Mouse (Mus musculus) heart, embryonic 15.5 days (tissue): Measurements from ENCODE around the gene Tufm. TPM values are rescaled to one million over a fixed set of nuclear protein-coding genes. Genes with fewer than 3 reads are reported as not detected.

Experiments
- ATAC-seq: fragments of 200-750 bp; cut with Nextera tagmentation; replicated peaks from 2 replicates; pipeline ENCODE4 v1.8.0; 2017; ENCODE audit warnings: low read depth, moderate TSS enrichment; ENCODE audit not compliant: insufficient number of reproducible peaks, insufficient read depth, low FRiP score
- H3K27ac ChIP-seq: fragments of 300-500 bp; sonication (generic); 2 replicates; pipeline ENCODE4 v1.5.1; 2015; ENCODE audit warnings: mild to moderate bottlenecking, inconsistent platforms
- H3K27me3 ChIP-seq: fragments of 300-500 bp; sonication (generic); 2 replicates; pipeline ENCODE4 v1.6.1; 2015; ENCODE audit warnings: inconsistent platforms
- H3K36me3 ChIP-seq: fragments of 300-500 bp; sonication (generic); 2 replicates; pipeline ENCODE4 v1.6.1; 2015; ENCODE audit warnings: mild to moderate bottlenecking, inconsistent platforms
- H3K4me1 ChIP-seq: fragments of 300-500 bp; sonication (generic); replicated peaks from 2 replicates; pipeline ENCODE4 v1.6.1; 2015; ENCODE audit warnings: inconsistent platforms
- H3K4me2 ChIP-seq: fragments of 300-500 bp; sonication (generic); 2 replicates; pipeline ENCODE4 v1.6.1; 2015; ENCODE audit warnings: inconsistent platforms, mild to moderate bottlenecking, moderate library complexity
- H3K4me3 ChIP-seq: fragments of 300-500 bp; sonication (generic); 2 replicates; pipeline ENCODE4 v1.5.1; 2015; ENCODE audit warnings: mild to moderate bottlenecking, inconsistent platforms
- H3K9ac ChIP-seq: fragments of 300-500 bp; sonication (generic); 2 replicates; pipeline ENCODE4 v1.6.1; 2015; ENCODE audit warnings: mild to moderate bottlenecking, inconsistent platforms
- H3K9me3 ChIP-seq: fragments of 300-500 bp; sonication (generic); replicated peaks from 2 replicates; pipeline ENCODE4 v1.6.1; 2016; ENCODE audit warnings: inconsistent platforms
- WGBS: fragments of 180-500 bp; shearing (Covaris S2); methylation state at CpG from one replicate; pipeline ENCODE4 v1.1.7; 2015; ENCODE audit warnings: mixed read lengths; 5-methylcytosine and 5-hydroxymethylcytosine counted together
- polyA plus RNA-seq: library from polyadenylated mRNA; unstranded; fragments of >200 nt; fragmentation: Nextera tagmentation; extraction: Ambion mirVana; gene quantifications from 2 replicates; pipeline ENCODE4 v1.2.1, GENCODE M21; 2015

The Tufm gene
- polyA plus RNA-seq, 1 experiment from 2014 or later = 170 TPM

DNA sequence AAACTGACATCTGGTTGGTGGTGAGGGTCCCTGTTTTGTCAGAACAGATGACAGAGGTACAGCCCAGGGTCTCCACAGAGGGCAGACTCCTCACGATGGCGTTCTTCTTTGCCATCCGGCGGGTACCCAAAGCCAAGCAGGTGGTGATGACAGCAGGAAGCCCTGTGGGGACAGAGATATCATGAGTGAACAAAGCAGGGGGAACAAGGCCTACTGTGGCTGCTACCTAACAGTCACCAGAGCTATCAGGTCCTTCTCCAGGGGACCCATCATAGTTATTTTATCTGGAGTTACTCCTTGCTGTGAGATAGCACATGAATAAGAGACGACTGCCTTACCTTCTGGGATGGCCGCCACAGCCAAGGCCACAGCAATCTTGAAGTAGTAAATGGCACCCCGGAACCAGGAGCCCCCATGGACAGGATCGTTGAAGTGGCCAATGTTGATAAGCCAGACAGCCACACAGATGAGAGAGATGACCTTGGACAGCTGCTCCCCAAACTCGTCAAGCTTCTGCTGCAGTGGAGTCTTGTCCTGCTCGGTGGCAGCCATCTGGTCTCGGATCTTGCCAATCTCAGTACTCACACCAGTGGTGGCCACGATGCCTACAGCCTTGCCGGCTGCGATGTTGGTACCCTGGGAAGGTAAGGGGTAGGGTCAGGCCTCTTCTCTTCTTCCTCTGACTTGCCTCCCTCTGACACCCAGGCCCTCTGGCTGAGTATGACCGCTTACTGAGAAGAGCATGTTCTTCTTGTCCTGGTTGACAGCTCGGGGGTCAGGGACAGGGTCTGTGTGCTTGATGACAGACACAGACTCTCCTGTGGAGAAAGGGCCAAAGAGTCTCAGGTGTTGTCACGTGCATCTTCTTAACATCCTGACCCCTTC lies 30.5 kb upstream of the Tufm start:
- Histone ChIP-seq H3K27me3 (no peaks in the 10 kb centered on the region; the same call in 1 of the 2 replicates), H3K9ac (no peak overlapping the region), H3K4me3 (no peak overlapping the region), H3K4me1 (peaks cover 9% of the 10 kb centered on the region), H3K4me2 (no peak overlapping the region), H3K36me3 (no peaks in the 10 kb centered on the region), H3K9me3 (no peaks in the 10 kb centered on the region), H3K27ac (no peak overlapping the region)
- no peak for ATAC-seq
- WGBS = 74% methylated on average over 17 of the region's 17 CpGs

DNA sequence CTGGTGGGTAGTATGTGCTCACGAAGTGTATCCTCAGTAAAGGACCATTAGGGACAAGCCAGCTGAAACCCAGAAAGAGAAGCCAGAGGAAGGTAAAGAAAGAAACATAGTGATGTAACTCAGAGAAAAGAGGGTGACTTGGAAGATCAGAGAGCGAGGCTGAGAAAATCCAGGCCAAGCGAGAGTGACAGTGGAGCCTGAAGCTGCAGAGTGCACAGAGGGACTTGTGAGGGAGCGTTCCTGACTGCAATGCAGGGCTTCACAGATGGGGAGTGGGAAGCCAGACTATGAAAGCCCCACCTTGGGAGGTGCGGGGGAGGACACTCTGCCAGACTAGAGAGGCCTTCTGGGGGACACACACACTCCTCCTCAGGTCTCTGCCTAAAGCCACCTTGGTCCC lies 28.9 kb upstream of the Tufm start:
- Histone ChIP-seq H3K4me2 (no peak overlapping the region), H3K27ac (no peak overlapping the region), H3K4me3 (no peak overlapping the region), H3K27me3 (no peaks in the 10 kb centered on the region; the same call in 1 of the 2 replicates), H3K9me3 (no peaks in the 10 kb centered on the region), H3K4me1 (peaks cover 14% of the 10 kb centered on the region), H3K9ac (no peak overlapping the region), H3K36me3 (no peaks in the 10 kb centered on the region)
- WGBS = 71% methylated on average over 5 of the region's 5 CpGs
- ATAC-seq = no peak

DNA sequence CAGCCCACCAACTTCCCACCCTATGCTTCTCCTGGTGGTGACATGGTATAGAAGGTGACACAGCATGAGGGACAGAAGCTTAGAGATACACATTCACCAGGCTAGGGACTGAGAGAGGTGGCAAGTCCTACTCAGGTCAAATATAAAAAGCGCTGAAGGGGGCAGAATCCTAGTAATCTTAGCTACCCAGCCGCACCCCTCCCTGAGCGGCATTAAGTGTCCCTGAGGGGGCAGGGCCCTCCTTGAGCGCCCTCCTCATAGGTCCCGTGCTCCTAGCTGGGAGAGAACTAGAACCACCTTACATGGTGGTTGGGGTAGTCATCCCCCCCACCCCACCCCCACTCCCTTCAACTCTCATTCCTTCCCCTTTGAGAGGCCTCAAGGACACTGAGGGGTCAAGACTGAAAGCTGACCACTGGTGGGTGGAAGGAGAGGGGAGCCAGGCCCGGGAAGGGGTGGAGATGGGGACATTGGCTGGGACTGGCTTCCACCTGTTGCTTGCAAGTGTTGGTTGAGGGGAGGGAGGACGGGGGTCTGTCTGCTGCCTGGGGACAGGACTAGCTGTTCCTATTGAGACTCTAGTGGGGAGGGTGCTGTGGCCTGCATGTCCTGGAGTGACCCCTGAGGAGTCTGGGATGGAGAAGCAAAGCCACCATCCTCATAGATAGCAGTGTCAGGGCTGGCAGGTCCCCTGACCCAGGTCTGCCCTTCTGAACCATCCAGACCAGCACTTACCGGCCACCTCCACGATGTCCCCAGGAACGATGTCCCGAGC lies 28.1 kb upstream of the Tufm start:
- no peak for ATAC-seq

DNA sequence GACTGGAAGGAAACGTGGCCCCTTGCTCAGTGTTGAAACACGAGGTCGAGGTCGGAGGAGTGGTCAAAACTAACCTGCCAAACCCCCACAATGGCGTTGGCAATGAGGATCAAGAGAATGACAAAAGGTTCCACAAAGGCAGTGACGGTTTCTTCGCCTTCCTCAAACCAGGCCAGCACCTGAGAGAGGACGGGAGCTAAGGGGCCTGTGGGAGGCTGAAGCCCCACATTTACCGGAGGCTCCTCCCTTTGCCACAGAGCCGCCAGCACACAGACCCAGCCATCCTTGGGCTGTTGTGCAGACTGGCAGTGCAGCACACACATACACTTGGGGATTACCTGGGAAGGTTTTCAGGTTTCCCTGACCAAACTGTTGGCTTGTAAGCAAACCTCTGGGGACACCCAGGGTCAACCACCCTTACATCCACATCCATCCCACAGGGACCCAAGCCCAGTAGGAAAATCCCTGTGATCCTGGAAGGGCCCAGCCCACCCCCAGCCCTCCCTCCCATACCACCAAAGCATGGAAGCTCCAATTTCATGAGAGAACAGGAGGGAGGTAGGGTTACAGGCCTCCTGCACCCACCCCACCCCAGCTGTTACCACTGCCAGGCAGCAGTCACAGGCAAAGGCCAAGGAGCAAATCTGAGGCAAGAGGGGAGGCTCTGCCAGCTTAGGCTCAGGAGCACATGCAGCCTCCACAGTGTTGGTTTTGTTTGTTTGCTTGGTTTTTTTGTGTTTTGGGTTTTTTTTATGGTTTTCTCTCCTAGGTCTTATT lies 26.4 kb upstream of the Tufm start:
- H3K9me3 ChIP-seq = no peaks in the 10 kb centered on the region
- H3K4me3 ChIP-seq = no peak overlapping the region
- peaks cover 35% of the 10 kb centered on the region for H3K4me1 ChIP-seq
- H3K27ac ChIP-seq = no peak overlapping the region
- WGBS = 60% methylated on average over 10 of the region's 10 CpGs
- no peak for ATAC-seq
- H3K36me3 ChIP-seq = no peaks in the 10 kb centered on the region
- no peak overlapping the region for H3K4me2 ChIP-seq
- H3K9ac ChIP-seq = no peak overlapping the region
- H3K27me3 ChIP-seq = no peaks in the 10 kb centered on the region

More for the DNA sequence above, 28.1 kb upstream of the Tufm start:
- 69% methylated on average over 11 of the region's 11 CpGs for WGBS
- Histone ChIP-seq H3K36me3 (no peaks in the 10 kb centered on the region), H3K4me3 (no peak overlapping the region), H3K9me3 (no peaks in the 10 kb centered on the region), H3K9ac (no peak overlapping the region), H3K27ac (no peak overlapping the region), H3K27me3 (no peaks in the 10 kb centered on the region), H3K4me2 (no peak overlapping the region), H3K4me1 (peaks cover 17% of the 10 kb centered on the region)

DNA sequence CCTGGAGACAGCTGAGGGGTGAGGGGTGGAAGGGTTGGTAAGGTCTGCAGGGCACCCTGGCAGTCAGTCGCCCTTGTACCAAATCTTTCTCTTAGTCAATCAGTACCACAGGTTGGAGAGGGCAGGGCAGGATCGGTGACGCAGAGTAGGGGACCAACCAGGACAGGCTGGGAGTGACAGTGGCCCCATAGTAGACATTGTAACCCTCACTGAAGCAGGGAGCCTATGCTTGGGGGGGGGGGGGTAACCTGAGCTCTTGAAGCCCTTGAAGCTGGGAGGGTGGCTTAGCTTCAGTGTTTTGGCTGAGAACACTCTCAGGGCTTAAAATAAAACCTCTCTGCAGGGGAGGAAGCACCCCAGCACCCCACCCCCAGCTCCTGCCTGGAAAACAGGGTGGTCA lies 25.5 kb upstream of the Tufm start:
- WGBS = 49% methylated on average over 3 of the region's 3 CpGs
- Histone ChIP-seq H3K27ac (no peak overlapping the region), H3K36me3 (peaks cover 4% of the 10 kb centered on the region), H3K9ac (no peak overlapping the region), H3K4me3 (no peak overlapping the region), H3K9me3 (no peaks in the 10 kb centered on the region), H3K27me3 (no peaks in the 10 kb centered on the region), H3K4me1 (peaks cover 43% of the 10 kb centered on the region), H3K4me2 (no peak overlapping the region)
- ATAC-seq = no peak

DNA sequence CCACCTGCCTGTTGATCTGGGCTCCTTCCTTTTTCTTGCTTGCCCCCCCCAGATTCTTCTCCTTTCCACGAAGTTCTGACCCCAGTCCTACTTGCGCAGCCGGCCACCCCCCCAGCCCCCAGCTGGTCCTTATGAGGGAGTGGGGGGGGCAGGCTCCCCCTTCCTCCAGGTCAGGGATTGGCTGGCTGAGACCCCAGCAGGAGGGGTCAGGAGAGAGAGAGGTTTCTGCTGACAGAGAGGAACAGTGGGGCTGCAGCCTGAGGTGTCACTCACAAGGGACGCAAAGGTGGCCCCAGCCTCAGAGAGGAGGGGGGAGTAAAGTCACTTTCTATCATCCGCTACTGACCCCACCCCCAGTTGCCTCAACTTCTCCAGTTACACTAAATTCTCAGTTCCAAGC lies 24.2 kb upstream of the Tufm start, which contains the start of gene Atp2a1:
TSS of gene Atp2a1 (minus strand) at position 105 of the 400 bp plus-strand sequence.
- H3K9me3 ChIP-seq = no peaks in the 10 kb centered on the region
- H3K4me1 ChIP-seq = peaks cover 44% of the 10 kb centered on the region
- no peaks in the 10 kb centered on the region for H3K27me3 ChIP-seq
- no peak within 1 kb of the TSS for H3K9ac ChIP-seq
- no peak for ATAC-seq
- peaks cover 18% of the 10 kb centered on the region for H3K36me3 ChIP-seq
- no peak within 1 kb of the TSS for H3K27ac ChIP-seq
- WGBS = 45% methylated on average over 5 of the region's 5 CpGs
- H3K4me3 ChIP-seq = no peak within 1 kb of the TSS
- H3K4me2 ChIP-seq = no peak within 1 kb of the TSS

DNA sequence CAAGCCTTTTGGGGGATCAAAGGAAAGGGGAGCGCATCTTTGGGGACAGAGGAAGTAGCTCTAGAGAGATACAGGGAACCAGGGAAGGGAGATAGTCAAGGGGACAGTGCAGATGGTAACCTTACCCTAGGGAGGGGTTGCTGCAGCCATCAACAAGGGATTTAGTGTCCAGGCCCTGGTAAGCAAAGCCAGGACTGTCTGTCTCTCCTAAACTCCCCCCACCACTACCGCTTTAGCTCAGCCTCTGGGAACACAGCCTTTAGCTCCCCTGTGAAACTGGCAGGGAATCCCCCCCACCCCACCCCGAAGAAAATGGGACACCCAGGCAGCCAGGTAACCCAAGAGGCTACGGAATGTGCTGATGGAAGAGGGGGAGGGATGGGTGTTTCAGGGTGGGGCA lies 23.6 kb upstream of the Tufm start:
- no peaks in the 10 kb centered on the region for H3K9me3 ChIP-seq
- peaks cover 40% of the 10 kb centered on the region for H3K4me1 ChIP-seq
- no peak for ATAC-seq
- no peak overlapping the region for H3K27ac ChIP-seq
- no peaks in the 10 kb centered on the region for H3K27me3 ChIP-seq
- H3K9ac ChIP-seq = no peak overlapping the region
- WGBS = 54% methylated on average over 4 of the region's 4 CpGs
- no peak overlapping the region for H3K4me3 ChIP-seq
- peaks cover 24% of the 10 kb centered on the region for H3K36me3 ChIP-seq
- H3K4me2 ChIP-seq = no peak overlapping the region

DNA sequence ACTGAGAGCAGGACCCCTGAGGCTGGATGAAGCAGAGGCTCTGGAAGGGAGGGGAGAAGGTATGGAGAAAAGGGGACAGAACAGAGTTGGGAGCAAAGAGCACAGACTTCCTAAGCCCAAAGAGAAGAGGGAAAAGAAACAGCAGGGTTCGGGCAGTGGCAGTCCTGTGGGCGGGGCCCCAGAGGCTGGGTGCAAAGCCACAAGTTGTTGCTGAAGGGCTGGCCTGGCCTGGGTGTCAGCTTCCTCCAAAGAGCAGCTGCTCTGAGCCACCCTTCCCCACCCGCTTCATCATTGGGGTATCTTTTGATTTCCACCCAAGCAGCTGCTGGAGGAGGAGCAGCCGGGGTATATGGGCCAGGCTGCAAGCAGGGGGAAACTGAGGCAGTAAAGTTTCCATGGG lies 23.0 kb upstream of the Tufm start:
- H3K4me2 ChIP-seq = no peak overlapping the region
- H3K9ac ChIP-seq = no peak overlapping the region
- no peak overlapping the region for H3K4me3 ChIP-seq
- peaks cover 35% of the 10 kb centered on the region for H3K4me1 ChIP-seq
- no peaks in the 10 kb centered on the region for H3K27me3 ChIP-seq
- H3K27ac ChIP-seq = 0 out of 2 replicates have a peak overlapping the region, but pooled peaks have one; percentile 74
- no peak for ATAC-seq
- peaks cover 29% of the 10 kb centered on the region for H3K36me3 ChIP-seq
- 69% methylated on average over 4 of the region's 4 CpGs for WGBS
- no peaks in the 10 kb centered on the region for H3K9me3 ChIP-seq

DNA sequence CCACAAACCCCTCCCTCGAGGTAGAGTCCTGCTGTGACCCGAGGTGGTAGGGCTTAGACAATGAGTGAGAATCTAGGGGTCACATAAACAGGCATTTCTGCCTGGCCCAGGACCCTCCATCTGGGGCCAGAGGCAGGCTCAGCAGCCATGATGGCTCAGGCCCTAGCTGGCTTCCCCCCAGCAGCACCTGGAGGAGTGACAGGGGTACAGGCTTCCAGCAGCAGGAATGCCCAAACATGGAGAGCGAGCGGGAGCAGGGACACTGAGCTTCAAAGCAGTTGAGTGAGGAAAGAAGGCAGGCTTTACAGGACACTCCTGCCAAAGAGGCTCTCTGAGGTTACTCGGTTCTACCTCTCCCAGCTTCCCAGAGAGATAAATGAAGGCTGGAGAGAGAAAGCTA lies 22.3 kb upstream of the Tufm start:
- H3K9ac ChIP-seq = 0 out of 2 replicates have a peak overlapping the region, but pooled peaks have one; percentile 16
- ATAC-seq = no peak

DNA sequence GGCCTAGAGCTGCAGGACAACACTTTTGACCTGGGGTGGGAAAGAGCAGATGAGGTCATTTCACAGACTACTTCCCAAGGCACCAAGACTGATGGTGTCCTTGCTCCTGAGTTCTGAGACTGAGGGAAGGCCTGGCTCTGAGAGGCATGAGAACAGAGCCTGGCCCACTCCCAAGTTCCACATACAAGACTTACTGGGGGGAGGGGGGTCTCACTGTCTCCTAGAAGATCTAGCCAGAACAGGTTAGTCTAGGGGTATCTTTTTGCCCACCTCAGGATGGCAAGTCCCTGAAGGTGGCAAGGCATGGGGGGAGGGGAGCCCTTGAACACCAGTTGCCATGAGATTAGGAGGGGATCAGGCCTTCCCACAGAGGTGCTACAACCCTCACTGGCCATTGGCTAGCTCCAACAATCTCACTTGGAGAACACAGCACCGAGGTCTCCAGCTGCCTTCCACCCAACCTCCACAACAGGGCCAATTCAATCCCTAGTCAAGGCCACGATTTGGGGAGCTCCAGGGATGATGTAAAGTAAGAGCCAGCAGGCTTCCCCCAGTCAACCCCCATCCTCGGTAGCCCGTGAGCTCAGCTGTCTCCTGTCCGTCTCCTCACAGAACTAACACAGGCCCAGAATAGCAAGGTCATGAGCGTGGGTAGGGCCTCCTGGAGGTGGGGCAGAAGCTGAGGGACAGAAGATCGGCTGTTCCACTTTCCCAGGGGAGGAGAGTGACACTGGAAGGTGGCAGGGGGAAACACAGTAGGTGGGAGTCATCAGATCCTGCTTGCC lies 21.7 kb upstream of the Tufm start:
- peak overlapping the region; percentile 74 for H3K27ac ChIP-seq
- H3K9me3 ChIP-seq = no peaks in the 10 kb centered on the region
- whole genome bisulfite sequencing = 19% methylated on average over 7 of the region's 7 CpGs
- H3K4me1 ChIP-seq = peaks cover 35% of the 10 kb centered on the region
- H3K9ac ChIP-seq = 0 out of 2 replicates have a peak overlapping the region, but pooled peaks have one; percentile 16
- ATAC-seq = peak; percentile 70
- no peak overlapping the region for H3K4me3 ChIP-seq
- H3K27me3 ChIP-seq = no peaks in the 10 kb centered on the region
- peak overlapping the region; percentile 14 for H3K4me2 ChIP-seq
- H3K36me3 ChIP-seq = peaks cover 41% of the 10 kb centered on the region

More for the DNA sequence above, 22.3 kb upstream of the Tufm start:
- peaks cover 35% of the 10 kb centered on the region for H3K4me1 ChIP-seq
- no peaks in the 10 kb centered on the region for H3K9me3 ChIP-seq
- no peaks in the 10 kb centered on the region for H3K27me3 ChIP-seq
- H3K4me3 ChIP-seq = no peak overlapping the region
- 31% methylated on average over 5 of the region's 5 CpGs for WGBS
- peak overlapping the region; percentile 74 for H3K27ac ChIP-seq
- no peak overlapping the region for H3K4me2 ChIP-seq
- peaks cover 37% of the 10 kb centered on the region for H3K36me3 ChIP-seq
